Mouse (Mus musculus) left cerebral cortex, adult 9 months (tissue): ENCODE measurements around the gene Gna14.
A peak's percentile ranks its signal among the peaks of the same experiment; 100 is the strongest.

Experiments
- DNase-seq, 2 experiments: peaks; one replicate each; pipeline ENCODE4 v3.0.0; 2022; ENCODE audit warnings: low spot score in 2 of 2

Gna14 gene

DNA sequence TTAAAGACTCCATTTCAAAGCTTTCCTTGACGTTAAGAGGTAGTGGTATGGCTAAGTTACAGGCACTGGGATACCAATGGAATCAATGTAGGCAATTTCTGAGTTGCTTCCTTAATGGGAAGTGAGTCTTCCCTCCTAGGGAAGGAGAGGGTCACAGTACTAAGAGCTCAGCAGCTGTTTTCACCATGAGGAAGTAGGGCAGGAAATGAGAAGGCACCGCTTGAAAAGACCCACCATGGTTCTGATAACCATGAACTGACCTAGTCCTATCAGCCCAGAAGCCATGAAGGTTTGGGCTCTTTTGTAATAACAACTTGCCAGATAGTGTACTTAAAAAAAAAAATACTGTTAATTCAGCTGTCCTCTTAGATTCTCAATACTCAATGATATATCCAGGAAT lies 20.6 kb downstream of the Gna14 start:
- DNase-seq = no peak

GRCm38 (mm10) chr19:16457127-16457526 lies 21.6 kb downstream of the Gna14 start:
- no peak for DNase-seq

DNA sequence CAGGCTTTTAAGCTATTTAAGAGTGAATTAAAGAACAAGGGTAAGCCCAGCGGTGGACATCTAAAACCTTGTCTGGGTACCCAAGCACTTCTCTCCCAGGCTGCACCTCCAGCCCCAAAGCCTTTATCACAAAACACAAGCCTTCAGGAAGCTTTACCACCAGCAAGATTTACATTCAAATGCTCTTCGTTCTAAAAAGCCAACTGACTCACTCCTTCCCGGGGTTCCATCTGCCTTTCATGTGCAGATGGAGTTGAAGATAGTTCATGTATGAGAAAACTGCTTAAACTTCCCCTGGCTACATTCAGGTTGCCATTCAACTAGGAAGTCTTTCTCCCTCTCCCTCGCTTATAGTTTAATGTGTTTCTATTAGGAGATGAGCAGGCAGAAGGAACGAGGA lies 23.8 kb downstream of the Gna14 start:
- no peak for DNase-seq

DNA sequence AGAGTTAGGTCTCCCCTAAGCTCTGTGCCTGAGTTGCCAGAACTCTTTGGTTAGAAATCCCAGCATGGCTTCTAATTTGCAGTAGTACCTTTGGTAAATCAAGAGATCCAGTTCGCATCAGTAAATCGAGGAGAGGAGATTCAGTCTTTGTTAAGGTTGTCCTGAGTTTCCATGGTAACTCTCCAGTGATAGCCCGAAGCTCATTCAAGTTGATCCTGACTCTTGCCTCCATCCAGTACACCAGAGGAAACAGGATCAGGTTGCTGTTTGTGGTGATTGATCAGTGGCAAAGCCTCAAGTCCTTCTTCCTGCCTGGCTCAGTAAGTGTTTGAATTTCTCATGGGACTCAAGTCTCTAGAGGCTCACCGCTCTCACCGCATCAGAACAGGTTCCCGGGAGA lies 24.7 kb downstream of the Gna14 start:
- DNase-seq = no peak

GRCm38 (mm10) chr19:16460831-16461230 lies 25.3 kb downstream of the Gna14 start:
- DNase-seq = no peak

DNA sequence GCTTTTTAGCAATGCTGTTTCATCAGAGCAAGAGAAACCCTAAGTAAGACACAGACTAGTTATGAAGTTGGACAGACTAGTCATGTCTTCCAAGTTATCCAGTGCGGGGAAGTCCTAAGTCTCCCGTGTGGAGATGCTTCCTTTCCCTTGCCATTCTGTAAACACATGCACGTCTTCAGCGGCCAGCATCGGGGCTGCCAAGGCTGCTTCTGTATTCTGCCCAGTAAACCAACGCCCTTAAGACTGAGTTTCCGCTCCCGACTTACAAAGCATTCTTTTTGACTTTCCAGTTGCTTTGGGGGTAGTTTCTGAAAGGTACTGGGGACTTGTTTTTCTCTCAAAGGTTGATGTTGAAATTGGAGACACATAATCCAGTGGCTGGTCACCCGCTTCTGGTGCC lies 26.9 kb downstream of the Gna14 start:
- no peak for DNase-seq

DNA sequence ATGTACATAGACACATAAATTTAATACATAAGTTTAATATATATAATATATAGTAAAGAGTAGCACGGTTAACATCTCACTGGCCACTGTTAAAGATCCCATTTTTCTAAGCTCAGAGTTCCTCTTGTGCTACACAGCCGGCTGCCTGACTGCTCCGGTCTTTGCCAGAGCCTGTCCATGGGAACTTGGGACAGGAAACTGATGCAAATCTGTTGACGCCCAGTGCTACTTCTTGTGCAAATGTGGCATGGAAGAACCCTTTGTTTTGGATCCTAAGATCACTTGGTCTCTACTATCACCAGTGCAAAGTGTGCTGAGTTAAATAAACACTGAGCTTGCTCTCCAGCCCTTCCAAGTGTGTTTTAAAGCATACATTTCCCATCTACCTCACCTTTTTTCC lies 29.2 kb downstream of the Gna14 start:
- DNase-seq = no peak

DNA sequence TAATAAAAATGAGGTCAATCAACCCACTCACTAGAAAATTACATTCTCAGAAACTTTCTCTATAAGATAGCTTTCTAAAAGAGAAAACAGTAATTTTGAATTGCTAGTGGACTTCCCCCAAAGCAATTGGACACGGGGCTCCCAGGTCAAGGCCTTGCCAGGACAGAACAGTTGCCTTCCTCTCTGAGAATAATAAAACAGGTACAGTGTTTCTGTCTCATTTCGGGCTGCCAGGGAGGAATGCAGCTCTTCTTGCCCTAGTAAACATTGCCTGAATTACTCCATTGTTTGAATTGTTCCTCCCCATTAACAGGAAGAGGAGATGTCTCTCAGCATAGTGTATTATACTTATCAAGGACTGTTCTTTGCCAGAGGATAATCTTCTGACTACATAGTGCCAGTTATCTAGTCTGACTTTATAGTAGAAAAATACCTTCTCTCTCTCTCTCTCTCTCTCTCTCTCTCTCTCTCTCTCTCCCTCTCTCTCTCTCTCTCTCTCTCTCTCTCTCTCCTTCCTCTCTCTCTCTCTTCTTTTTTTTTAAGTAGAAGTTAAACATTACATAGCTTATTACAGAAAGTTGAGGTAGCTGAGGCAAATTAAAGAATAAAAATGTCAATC lies 33.3 kb downstream of the Gna14 start:
- DNase-seq = no peak

- DNase-seq = no peak
These were observed 37.1 kb downstream of the Gna14 start for GRCm38 (mm10) chr19:16472655-16473054.

- DNase-seq = no peak
These were observed 41.9 kb downstream of the Gna14 start for GRCm38 (mm10) chr19:16477314-16477946.

GRCm38 (mm10) chr19:16478186-16478607 lies 42.6 kb downstream of the Gna14 start:
- DNase-seq = no peak

GRCm38 (mm10) chr19:16482047-16482446 lies 46.5 kb downstream of the Gna14 start:
- DNase-seq = no peak

- no peak for DNase-seq
These were observed 48.7 kb downstream of the Gna14 start for GRCm38 (mm10) chr19:16484237-16484636.

- DNase-seq = no peak
These were observed 49.1 kb downstream of the Gna14 start for GRCm38 (mm10) chr19:16484671-16485070.

DNA sequence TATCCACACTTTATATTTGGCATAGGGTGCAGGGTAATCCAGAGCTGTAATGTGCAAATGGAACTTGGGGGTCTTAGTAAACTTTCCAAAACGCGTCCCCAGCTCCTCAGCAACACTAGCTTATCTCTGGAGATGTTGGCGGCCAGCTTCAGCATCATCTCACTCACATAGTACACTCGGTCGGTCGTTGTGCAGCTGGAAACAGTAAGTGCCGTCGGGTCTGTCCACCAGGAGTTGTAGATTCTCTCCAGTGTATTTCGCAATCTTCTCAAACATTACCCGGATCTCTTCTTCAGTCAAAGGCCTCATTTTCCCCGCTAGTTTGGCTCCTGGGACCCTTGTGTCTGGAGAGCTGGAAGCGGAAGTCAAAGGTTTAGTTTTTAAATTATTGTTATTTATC lies 55.2 kb downstream of the Gna14 start:
- no peak for DNase-seq

GRCm38 (mm10) chr19:16491497-16491896 lies 55.9 kb downstream of the Gna14 start:
- DNase-seq = no peak

DNA sequence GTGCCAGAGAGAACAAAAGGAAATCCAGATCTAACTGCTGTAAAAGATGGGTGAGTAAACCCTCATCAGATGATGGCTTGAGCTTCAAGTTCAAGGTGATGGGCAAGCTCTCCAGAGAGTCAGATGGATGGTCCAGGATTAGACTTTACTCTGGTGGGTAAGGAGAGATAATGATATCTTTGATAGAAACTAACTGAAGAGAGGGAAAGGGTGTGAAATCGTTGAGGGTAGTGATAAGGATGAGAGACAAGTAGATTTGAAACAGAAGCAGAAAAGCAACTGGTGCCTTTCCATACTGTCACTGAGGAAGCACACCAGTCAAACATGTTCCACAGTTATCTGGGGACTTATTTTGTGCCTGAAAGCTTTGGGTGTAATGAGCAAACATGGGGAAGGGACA lies 56.9 kb downstream of the Gna14 start:
- no peak for DNase-seq

- DNase-seq = no peak
These were observed 59.4 kb downstream of the Gna14 start for GRCm38 (mm10) chr19:16494816-16495516.

DNA sequence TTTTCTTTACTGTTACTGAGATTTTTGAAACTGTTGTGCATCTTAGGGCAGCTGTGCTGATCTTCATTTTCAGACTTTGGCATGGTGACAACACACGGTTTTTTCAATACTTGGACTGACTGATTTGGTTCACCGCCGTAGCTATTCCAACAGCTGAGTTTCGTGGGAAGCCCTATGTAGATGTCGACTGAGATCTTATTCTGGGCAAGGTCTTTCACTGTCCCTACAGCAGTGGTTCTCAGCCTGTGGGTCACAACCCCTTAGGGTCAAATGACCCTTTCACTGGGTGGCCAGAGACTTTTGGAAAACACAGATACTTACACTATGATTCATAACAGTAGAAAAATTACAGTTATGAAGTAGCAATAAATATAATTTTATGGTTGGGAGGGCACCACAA lies 60.5 kb downstream of the Gna14 start:
- DNase-seq = no peak

DNA sequence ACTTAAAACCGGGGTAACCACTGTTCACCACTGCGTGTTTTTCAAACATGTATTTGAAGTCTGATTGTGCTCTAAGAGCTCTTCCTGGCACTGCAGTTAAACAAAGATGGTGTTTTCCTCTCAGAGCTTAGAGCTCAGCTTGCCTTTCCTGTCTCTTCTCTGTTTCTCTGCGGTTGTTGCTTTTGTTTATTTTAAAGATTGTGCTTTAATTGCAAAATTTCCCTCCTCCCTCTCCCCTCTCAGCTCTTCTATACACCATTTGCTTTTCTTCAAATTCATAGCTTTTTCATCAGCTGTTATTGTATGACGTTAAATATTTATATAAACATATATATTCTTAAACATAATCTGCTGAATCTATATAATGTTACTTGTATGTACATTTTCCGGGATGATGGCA lies 66.5 kb downstream of the Gna14 start:
- DNase-seq = no peak

DNA sequence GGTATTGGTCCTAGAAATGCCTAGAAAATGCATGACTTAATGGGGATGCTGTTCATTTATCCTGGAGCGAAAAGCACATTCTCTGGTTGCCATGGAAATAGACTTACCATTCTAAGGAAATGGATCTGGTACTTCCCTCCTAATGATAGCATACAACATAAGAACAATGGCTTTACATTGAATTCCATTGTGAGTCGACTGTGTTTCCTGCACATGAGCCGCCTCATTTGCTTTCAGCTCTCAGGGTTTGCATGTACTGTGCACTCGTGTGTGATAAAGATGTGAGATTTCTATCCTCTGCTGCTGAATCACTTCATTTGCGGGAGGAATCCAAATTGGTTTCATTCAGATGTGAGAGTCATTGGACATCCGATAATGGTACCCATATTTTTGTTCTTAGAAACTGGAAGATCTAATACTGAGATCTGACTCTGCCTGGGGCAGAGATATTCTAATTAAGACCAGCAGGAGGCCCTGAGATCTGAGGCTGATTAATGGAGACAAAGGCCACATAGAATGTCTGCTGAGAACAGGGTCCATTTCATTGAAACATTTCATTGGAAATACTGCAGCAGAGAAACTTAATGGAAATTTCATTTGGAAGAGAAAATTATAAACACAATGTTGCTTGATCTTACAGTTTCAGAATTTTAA lies 71.3 kb downstream of the Gna14 start:
- peak in 1 of 2 experiments; percentile 19 for DNase-seq

DNA sequence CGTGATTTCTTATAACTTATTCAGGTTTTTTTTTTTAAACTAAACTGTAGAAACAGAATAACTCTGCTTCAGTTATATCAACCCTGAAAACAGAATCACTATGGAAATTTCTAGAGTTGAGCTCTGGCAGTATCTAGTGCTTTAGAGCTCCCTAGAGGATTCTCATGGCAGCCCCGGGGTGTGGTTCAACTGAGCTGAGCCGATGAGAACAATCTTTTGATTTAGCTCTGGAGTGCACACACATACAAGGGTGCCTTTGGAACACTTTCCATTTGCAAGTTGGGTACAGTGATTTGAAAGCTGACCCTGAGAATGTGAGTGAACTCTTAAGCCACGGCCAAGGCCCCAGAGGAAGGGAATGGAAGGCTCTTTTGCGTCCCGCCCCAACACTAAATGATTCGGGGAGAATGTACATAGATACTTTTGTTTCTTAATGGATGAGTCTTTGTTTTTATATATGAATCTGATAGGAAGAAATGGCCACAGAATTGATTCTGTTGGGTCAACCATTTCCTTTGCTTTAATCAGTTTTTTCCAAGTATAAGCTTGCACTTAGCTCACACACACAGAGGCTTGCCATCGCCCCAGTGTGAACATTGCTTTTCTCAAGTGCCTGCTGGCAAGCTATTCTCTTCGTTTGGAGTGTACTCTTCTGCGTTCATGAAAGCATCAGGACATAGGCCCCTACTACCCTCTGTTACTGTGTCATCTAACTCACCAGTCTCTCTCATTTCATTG lies 75.0 kb downstream of the Gna14 start:
- no peak for DNase-seq
